Mouse (Mus musculus): ENCODE results near the gene Nrp1. TPM values are rescaled to one million over a fixed set of nuclear protein-coding genes. Genes with fewer than 3 reads are reported as not detected.

The Nrp1 gene
- polyA plus RNA-seq, 1 experiment = 73.5 TPM

DNA sequence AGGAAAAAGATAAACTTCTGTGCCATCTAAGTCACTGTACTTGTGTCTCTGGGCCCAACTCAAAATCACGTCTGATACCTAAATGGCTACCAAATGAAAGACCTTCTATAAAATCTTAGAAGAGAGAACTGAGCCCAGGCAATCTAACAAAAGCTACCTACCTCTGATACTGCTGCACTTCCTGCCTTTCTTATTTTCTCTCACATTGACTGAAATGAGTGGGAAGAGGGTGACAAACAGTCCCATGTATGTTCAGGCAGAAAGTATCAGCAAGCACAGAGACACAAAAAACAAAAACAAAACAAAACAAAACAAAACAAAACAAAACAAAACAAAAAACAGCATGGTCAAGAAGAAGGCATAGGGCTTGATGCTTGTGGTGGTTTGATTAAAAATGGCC lies 153.3 kb downstream of the Nrp1 start:
- no peaks in the 10 kb centered on the region for H3K4me1 ChIP-seq (ENCODE audit: control insufficient read depth, insufficient read depth, insufficient read length, low read length)
- no peak overlapping the region for H3K27ac ChIP-seq (replicated peaks; ENCODE audit: low read depth, low read length)
- H3K4me3 ChIP-seq (ENCODE audit: insufficient read depth, low read depth, low read length) = no peak overlapping the region

DNA sequence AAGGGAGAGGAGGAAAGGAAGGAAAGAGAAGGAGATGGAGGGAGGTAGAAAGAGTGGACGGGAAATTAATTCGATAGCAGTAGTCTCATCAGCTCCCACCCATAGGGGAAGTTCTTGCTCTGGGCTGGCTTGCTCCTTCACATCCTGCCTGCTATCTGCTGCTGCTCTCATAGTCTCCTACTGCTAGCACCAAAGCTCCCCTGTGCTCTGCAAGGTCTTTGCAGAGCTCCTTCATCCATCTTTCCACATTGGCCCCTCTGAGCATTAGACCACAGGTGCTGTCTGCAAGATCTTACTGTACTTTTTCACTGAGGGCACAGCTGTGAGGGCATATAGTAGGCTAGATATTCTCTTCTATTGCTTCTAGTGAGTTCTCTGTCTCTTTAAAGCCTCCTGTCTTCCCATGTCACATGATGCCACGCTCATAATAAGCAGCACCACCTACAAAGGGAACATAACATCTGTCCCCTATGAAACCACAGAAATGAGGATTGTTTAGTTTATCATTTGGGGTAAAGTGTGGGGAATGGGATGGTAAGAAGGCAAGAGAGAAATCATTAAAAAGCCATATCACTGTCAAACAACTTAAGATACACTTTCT lies 158.5 kb downstream of the Nrp1 start:
- Histone ChIP-seq H3K27ac (replicated peaks; ENCODE audit: low read depth, low read length) (no peak overlapping the region), H3K4me3 (ENCODE audit: insufficient read depth, low read depth, low read length) (no peak overlapping the region), H3K4me1 (ENCODE audit: control insufficient read depth, insufficient read depth, insufficient read length, low read length) (no peaks in the 10 kb centered on the region)

DNA sequence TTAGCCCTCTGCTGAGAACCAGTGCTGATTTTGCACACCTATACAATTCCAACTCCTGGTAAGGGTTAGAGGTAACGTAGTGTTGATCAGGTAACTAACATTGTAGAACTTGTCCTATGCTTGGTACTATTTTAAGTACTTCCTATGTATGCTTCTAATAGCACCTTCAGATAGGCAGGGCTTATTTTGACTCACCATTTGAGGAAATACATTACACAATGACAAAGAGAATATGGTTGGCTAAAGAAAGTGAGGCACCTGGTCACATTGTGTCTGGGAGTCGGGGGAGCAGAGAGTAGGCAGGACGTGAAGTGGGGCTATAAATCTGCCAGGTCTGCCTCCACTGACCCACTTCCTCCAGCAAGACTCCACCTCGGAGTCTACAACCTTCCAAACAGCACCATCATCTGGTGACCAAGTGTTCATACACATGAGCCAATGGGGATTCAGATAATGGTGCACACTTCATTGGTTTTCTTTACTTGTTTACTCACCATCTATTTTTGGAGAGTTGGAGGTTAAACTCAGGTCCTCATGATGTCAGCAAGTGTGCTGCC lies 159.2 kb downstream of the Nrp1 start:
- no peak overlapping the region for H3K4me3 ChIP-seq (ENCODE audit: insufficient read depth, low read depth, low read length)
- no peak overlapping the region for H3K27ac ChIP-seq (replicated peaks; ENCODE audit: low read depth, low read length)
- no peaks in the 10 kb centered on the region for H3K4me1 ChIP-seq (ENCODE audit: control insufficient read depth, insufficient read depth, insufficient read length, low read length)

DNA sequence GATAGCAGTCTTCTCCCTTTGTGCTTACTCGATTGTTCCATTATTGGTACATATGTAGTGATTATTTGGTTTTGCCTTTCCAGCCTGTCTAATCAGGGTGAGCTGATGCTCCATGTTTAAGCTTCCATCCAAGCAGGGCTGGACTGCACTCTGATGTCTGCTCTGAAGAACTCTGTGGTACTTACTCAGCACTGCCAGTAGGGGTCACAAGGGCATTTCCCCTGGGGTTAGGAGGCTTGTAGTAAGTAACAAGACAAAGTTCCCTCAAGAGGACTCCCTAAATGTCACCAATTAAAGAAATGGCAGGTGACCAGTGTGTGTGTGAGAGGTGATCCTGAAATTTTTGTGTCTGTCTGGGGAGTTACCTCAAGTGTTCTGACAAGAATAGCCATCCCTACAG lies 161.0 kb downstream of the Nrp1 start:
- no peaks in the 10 kb centered on the region for H3K4me1 ChIP-seq (ENCODE audit: control insufficient read depth, insufficient read depth, insufficient read length, low read length)
- H3K27ac ChIP-seq (replicated peaks; ENCODE audit: low read depth, low read length) = no peak overlapping the region
- H3K4me3 ChIP-seq (ENCODE audit: insufficient read depth, low read depth, low read length) = no peak overlapping the region

DNA sequence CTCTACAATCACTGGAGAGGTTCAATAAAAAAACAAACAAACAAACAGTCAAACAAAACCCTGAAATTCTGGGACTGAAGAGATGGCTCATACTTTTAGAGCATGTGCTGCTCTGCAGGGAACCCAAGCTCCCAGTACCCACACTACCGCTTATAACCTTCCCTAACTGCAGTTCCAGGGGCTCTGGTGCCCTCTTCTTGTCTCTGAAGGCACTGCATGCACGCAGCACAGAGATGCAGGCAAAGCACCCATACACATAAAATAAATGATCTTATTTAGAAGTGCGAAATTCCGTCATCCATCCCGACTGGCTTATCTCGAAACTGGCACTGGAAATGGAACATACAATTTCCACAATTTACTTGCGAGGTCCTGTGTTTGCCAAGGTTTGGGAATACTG lies 165.4 kb downstream of the Nrp1 start:
- H3K4me3 ChIP-seq (ENCODE audit: insufficient read depth, low read depth, low read length) = no peak overlapping the region

DNA sequence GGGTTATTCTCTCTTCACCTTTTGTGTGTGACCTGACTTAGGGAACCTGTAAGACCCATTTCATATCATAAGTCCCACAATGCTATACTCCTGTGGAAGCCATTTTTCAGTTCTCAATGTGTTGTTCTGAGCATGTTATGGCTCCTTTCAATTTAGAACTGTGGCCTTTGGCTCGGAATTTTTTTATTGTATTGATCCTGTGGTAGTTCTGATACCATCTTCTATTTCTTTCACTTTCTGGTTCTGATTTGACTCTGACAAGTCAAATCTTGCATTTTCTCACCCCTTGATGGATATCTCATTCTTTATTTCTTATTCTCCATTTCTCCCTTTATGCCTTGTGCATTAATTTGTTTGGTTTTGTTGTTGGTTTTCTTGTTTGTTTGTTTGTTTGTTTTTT lies 167.5 kb downstream of the Nrp1 start:
- no peak overlapping the region for H3K27ac ChIP-seq (replicated peaks; ENCODE audit: low read depth, low read length)
- no peak overlapping the region for H3K4me3 ChIP-seq (ENCODE audit: insufficient read depth, low read depth, low read length)
- no peaks in the 10 kb centered on the region for H3K4me1 ChIP-seq (ENCODE audit: control insufficient read depth, insufficient read depth, insufficient read length, low read length)

More for the DNA sequence above, 165.4 kb downstream of the Nrp1 start:
- Histone ChIP-seq H3K4me1 (ENCODE audit: control insufficient read depth, insufficient read depth, insufficient read length, low read length) (no peaks in the 10 kb centered on the region), H3K27ac (replicated peaks; ENCODE audit: low read depth, low read length) (no peak overlapping the region)

DNA sequence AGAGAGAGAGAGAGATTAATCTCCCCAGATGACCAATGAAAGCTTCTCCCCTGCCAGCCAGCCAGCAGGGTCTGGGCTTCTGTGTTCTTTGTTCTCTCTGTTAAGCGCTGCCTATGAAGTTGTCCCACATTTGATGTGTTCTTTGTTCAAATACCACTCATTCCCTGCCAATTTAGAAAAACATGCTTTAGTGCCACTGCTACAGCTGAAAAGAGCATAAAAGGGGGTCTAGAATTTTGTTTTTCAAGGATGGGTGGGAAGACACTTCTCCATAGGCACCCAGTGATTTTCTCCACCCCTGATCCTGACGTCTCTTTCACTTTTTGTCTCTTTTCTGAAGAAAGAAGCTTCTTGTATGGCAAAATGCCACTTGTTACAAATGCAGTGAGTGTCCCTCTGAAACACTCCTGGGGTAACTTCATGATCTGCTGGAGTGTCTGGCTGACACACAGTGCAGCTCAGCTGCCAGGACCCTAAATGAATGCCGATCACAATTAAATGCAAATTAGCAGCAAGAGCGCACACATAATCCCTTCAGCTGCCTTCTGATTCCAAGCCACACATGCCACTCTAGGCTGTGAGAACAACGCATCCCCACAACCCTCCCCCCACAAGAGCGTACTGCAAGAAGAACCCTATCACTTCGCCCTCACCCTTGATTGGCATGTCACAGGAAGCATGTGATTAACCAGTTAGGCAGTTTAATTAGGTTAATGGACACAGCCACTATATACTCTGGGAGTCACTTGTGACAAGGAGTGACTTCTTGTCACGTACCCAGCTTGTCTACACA lies 170.4 kb downstream of the Nrp1 start:
- H3K4me1 ChIP-seq (ENCODE audit: control insufficient read depth, insufficient read depth, insufficient read length, low read length) = no peaks in the 10 kb centered on the region
- no peak overlapping the region for H3K4me3 ChIP-seq (ENCODE audit: insufficient read depth, low read depth, low read length)
- H3K27ac ChIP-seq (replicated peaks; ENCODE audit: low read depth, low read length) = no peak overlapping the region

DNA sequence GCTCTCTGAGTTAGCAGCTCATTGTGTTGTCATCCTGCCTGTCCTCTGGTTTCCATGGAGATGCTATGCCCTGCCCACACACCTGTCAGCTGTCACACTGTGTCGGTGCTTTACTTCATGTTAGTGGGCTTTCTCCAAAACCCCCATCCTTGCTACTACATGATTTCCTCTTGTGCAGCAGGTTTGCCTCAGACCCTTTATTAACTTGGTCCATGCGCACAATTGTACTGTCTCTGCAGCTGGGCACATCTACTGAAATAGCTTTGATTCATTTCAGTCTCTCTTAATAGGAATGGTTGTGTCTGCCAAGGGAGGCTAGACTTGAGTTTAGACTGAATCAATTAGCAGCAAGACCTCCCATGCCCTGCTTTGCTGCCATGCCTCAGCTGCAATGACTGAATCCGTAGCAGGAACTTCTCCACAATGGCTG lies 176.1 kb downstream of the Nrp1 start:
- H3K4me3 ChIP-seq (ENCODE audit: insufficient read depth, low read depth, low read length) = no peak overlapping the region
- no peaks in the 10 kb centered on the region for H3K4me1 ChIP-seq (ENCODE audit: control insufficient read depth, insufficient read depth, insufficient read length, low read length)
- no peak overlapping the region for H3K27ac ChIP-seq (replicated peaks; ENCODE audit: low read depth, low read length)

DNA sequence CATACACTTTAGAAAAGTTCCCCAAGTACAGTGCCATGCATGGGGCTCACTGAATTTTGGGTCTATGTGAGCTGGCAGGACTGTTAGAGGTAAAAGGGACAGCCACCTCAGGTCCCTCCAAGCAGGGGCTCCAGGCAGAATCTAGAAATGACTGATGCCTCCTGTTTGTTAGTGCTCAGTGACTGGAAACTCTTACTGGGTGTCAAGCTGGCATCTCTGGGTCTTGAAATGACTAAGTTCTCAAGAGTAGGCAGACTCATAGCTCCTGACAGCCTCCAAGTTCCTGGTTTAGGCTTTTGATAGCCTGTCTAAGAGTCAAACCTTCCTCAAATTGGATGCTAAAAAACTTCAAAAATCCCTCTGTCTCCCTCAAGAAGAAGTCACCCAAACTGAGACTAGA lies 177.3 kb downstream of the Nrp1 start:
- no peak overlapping the region for H3K27ac ChIP-seq (replicated peaks; ENCODE audit: low read depth, low read length)
- no peak overlapping the region for H3K4me3 ChIP-seq (ENCODE audit: insufficient read depth, low read depth, low read length)
- H3K4me1 ChIP-seq (ENCODE audit: control insufficient read depth, insufficient read depth, insufficient read length, low read length) = no peaks in the 10 kb centered on the region

DNA sequence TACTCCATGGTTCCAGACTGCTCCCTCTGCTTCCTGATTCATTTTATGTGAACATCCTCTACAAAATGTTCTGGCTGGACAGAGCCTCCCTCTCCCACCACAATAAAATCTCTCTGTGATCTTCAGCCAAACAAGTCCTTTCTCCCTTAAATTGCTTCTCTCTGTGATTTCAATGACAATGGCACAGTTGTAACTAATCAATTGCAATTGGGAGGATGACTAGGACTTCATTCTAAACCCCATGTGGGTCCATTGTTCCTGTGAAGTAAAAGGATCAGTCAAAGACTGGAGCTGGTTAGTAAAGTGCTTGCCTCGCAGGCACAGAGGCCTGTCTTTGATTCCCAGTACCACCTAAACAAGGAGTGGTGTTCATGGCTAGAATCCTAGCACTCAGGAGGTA lies 180.0 kb downstream of the Nrp1 start:
- no peak overlapping the region for H3K4me3 ChIP-seq (ENCODE audit: insufficient read depth, low read depth, low read length)
- H3K4me1 ChIP-seq (ENCODE audit: control insufficient read depth, insufficient read depth, insufficient read length, low read length) = no peaks in the 10 kb centered on the region
- H3K27ac ChIP-seq (replicated peaks; ENCODE audit: low read depth, low read length) = no peak overlapping the region

DNA sequence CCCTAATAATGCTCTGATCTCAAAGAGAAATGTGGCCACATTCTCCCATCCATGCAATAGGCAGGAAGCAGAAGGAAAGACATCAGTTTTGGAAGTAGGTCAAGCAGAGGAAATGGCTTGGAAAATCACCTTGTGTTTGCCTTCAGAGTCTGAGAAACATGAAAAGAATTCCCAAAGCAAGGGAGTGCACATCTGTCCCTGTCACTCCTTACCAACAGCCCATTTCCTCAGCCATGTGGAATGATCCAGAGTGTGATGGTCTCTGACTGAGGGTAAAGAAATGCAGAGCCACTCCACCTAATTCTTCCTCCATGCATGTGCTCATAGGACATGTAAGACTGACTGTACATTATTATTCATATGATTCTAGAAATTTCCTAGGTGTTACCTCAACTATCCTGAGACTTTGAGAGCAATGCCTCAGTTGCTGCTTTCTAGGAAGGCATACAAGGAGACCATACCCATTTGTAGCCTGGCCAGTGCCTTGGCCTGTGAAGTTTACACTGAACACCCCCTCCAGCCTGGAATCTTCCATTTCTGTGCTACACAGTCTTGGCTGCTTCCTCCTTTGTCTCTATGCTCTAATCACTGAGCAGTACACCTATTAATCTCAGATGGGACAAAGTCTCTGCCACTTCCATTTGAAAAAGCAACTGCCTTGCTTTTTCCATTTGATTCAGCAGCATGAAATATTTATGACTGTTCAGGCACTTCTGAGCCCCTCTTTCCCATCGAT lies 183.1 kb downstream of the Nrp1 start:
- no peak overlapping the region for H3K27ac ChIP-seq (replicated peaks; ENCODE audit: low read depth, low read length)
- no peaks in the 10 kb centered on the region for H3K4me1 ChIP-seq (ENCODE audit: control insufficient read depth, insufficient read depth, insufficient read length, low read length)
- H3K4me3 ChIP-seq (ENCODE audit: insufficient read depth, low read depth, low read length) = no peak overlapping the region

DNA sequence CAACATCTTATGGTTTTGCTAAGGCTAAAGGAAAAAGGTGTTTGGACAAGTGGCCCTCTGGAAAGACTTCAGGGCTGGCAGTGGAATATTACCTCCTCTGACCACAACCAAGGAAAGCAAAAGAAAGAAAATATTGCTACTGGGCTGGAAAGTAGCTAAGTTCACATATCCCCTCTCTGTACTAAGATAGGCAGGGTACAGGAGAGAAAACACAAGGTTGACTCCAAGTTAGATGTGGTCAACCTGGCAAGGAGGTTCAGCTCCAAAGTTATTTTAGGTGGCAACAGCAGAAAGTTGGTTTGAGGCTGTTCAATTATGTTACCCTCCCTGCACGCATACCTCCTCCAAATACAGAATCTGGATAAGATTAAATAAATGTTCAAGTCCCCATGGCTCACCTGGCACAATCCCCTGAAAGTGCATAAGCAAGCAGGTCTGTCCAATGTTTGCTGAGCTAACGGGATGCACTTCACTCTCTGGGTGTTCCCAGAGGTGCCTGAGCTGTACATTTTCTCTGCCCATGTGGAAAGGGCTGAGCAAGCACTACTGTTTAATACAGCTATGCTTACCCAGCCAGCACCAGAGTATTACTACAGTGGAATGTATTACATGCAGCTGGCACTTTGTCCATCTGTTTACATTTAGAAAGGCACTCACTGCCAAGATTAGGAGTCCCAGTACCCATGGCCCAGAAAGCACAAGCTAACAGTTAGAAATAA lies 185.9 kb downstream of the Nrp1 start:
- H3K4me1 ChIP-seq (ENCODE audit: control insufficient read depth, insufficient read depth, insufficient read length, low read length) = no peaks in the 10 kb centered on the region
- no peak overlapping the region for H3K27ac ChIP-seq (replicated peaks; ENCODE audit: low read depth, low read length)

DNA sequence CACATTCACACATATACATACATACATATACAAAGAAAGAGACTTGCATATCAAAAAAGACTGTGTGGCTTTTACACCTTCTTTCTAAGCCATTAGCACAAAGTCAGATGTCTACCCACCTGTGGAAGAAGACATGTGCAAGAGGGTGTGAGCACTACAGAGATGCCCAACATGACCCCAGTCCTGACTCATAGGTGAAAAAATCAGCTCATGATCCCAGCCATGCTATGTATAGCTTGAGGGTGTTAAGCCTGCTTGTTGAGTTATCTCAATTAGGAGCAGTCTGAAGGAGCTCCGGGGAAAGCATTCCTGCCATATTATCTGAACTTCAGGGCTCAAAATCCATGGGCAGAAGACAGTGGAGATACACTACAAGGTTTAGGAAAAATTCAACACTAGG lies 187.9 kb downstream of the Nrp1 start:
- no peak overlapping the region for H3K27ac ChIP-seq (replicated peaks; ENCODE audit: low read depth, low read length)
- H3K4me1 ChIP-seq (ENCODE audit: control insufficient read depth, insufficient read depth, insufficient read length, low read length) = no peaks in the 10 kb centered on the region
- no peak overlapping the region for H3K4me3 ChIP-seq (ENCODE audit: insufficient read depth, low read depth, low read length)

More for the DNA sequence above, 185.9 kb downstream of the Nrp1 start:
- no peak overlapping the region for H3K4me3 ChIP-seq (ENCODE audit: insufficient read depth, low read depth, low read length)

DNA sequence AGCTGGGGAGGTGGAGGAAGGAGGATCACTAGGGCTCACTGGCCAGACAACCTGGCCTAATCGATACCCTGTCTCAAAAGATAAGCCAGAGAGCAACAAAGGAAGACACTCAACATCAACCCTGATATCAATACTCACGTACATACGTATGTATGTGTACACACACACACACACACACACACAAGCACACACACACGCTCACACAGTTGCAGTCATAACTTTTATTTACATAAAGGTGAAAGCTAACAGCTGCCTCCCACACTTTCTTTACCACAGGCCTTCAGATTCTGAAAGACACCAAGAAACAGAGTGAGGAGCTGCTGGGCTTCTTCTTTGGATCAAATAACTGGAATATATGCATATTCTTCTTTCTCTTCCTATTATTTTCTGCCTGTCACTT lies 189.0 kb downstream of the Nrp1 start:
- no peaks in the 10 kb centered on the region for H3K4me1 ChIP-seq (ENCODE audit: control insufficient read depth, insufficient read depth, insufficient read length, low read length)
- H3K27ac ChIP-seq (replicated peaks; ENCODE audit: low read depth, low read length) = no peak overlapping the region
- no peak overlapping the region for H3K4me3 ChIP-seq (ENCODE audit: insufficient read depth, low read depth, low read length)

DNA sequence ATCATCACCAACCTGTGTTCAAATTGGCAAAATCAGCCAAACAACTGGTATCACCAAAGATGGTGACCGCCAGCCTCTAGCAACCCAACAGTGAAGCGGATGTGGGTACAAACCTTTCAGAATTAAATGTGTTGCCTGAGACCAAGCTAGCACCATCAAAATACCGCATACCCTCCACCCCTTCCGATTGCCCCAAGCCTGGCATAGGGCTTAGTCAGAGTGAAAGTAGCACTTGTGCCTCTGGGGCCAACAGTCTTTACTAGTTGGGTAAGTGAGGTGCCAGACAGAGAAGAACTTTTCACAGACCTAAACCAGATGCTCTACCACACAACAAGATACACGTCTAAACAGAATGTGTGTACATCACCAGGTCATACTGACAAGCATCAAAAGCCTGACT lies 191.3 kb downstream of the Nrp1 start:
- H3K4me3 ChIP-seq (ENCODE audit: insufficient read depth, low read depth, low read length) = no peak overlapping the region
- no peak overlapping the region for H3K27ac ChIP-seq (replicated peaks; ENCODE audit: low read depth, low read length)
- H3K4me1 ChIP-seq (ENCODE audit: control insufficient read depth, insufficient read depth, insufficient read length, low read length) = no peaks in the 10 kb centered on the region

Data from brown adipose tissue, adult 24 weeks (tissue).